Mouse (Mus musculus) forebrain, embryonic 10.5 days (tissue): ENCODE results near the gene Eipr1. TPM values are rescaled to one million over a fixed set of nuclear protein-coding genes. Genes with fewer than 3 reads are reported as not detected.

Source experiments
- DNase-seq: peaks from one replicate; pipeline ENCODE4 v3.0.0-alpha.2; 2017; ENCODE audit warnings: low spot score; ENCODE audit errors: extremely low spot score
- H3K27ac ChIP-seq: fragments of 300-500 bp; sonication (generic); 2 replicates; pipeline ENCODE4 v1.5.1; 2016; ENCODE audit warnings: mild to moderate bottlenecking
- H3K27me3 ChIP-seq: fragments of 300-500 bp; sonication (generic); 2 replicates; pipeline ENCODE4 v1.6.1; 2016; ENCODE audit warnings: mild to moderate bottlenecking; ENCODE audit not compliant: poor library complexity, severe bottlenecking
- H3K36me3 ChIP-seq: fragments of 300-500 bp; sonication (generic); replicated peaks from 2 replicates; pipeline ENCODE4 v1.6.1; 2016; ENCODE audit warnings: mild to moderate bottlenecking, moderate library complexity
- H3K4me1 ChIP-seq: fragments of 300-500 bp; sonication (generic); 2 replicates; pipeline ENCODE4 v1.6.1; 2016
- H3K4me3 ChIP-seq: fragments of 300-500 bp; sonication (generic); 2 replicates; pipeline ENCODE4 v1.5.1; 2016; ENCODE audit warnings: mild to moderate bottlenecking, moderate library complexity
- H3K9me3 ChIP-seq: fragments of 300-500 bp; sonication (generic); 2 replicates; pipeline ENCODE4 v1.6.1; 2016; ENCODE audit warnings: mild to moderate bottlenecking, moderate library complexity
- WGBS: fragments of 180-500 bp; shearing (Covaris S2); methylation state at CpG from one replicate; pipeline ENCODE4 v1.1.7; 2016; 5-methylcytosine and 5-hydroxymethylcytosine counted together
- polyA plus RNA-seq: library from polyadenylated mRNA; unstranded; fragments of >200 nt; fragmentation: Nextera tagmentation; extraction: Ambion mirVana; gene quantifications from 2 replicates; pipeline ENCODE4 v1.2.1, GENCODE M21; 2016

Gene Eipr1
- polyA plus RNA-seq: 39.0 and 40.5 TPM in 2 replicates

- Histone ChIP-seq H3K4me3 (peak within 1 kb of the TSS; percentile 86), H3K27ac (peak within 1 kb of the TSS; percentile 88), H3K9me3 (no peaks in the 10 kb centered on the region), H3K36me3 (peaks cover 7% of the 10 kb centered on the region), H3K27me3 (no peaks in the 10 kb centered on the region), H3K4me1 (peaks cover 40% of the 10 kb centered on the region)
- DNase-seq: peak; percentile 89
- 4% methylated on average over 36 of the region's 36 CpGs for WGBS
These were observed at the start of gene Eipr1 for GRCm38 (mm10) chr12:28751508-28752263. Gene Eipr1, plus strand, starts transcription at chr12:28751803.

DNA sequence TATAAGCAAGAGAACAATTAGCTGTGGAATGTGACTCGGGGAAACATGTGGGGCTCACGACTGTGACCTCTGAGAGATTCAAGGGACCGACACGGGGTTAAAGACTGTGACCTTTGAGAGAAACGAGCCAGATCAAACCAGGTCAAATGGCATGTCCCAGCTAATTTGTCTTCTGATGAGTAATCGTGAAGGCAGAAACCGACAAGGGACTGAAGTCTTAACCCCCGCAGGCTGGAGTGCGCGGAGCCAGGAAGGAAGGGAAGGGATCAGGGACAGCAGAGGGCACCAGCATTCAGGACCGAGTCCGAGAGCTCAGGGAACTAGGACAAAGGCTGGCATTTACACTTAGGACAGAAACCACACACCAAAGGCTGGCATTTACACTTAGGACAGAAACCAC lies 47.2 kb upstream of the Eipr1 start:
- peak; percentile 23 for DNase-seq
- H3K4me3 ChIP-seq: no peak overlapping the region
- peaks cover 30% of the 10 kb centered on the region for H3K4me1 ChIP-seq
- WGBS: 7% methylated on average over 12 of the region's 12 CpGs
- 0 out of 2 replicates have a peak, but pooled peaks cover 15% of the 10 kb centered on the region for H3K27me3 ChIP-seq
- peaks cover 7% of the 10 kb centered on the region for H3K36me3 ChIP-seq
- no peaks in the 10 kb centered on the region for H3K9me3 ChIP-seq
- H3K27ac ChIP-seq: 0 out of 2 replicates have a peak overlapping the region, but pooled peaks have one; percentile 25

GRCm38 (mm10) chr12:28705204-28705603 lies 46.4 kb upstream of the Eipr1 start:
- no peak for DNase-seq
- no peak overlapping the region for H3K27ac ChIP-seq

GRCm38 (mm10) chr12:28708154-28708553 lies 43.4 kb upstream of the Eipr1 start:
- Histone ChIP-seq H3K27me3 (0 out of 2 replicates have a peak, but pooled peaks cover 14% of the 10 kb centered on the region), H3K9me3 (no peaks in the 10 kb centered on the region), H3K36me3 (peaks cover 43% of the 10 kb centered on the region), H3K4me3 (no peak overlapping the region), H3K4me1 (peaks cover 19% of the 10 kb centered on the region), H3K27ac (no peak overlapping the region)
- 89% methylated on average over 4 of the region's 4 CpGs for WGBS
- no peak for DNase-seq

More at GRCm38 (mm10) chr12:28705204-28705603, 46.4 kb upstream of the Eipr1 start:
- 90% methylated on average over 6 of the region's 6 CpGs for WGBS
- no peak overlapping the region for H3K4me3 ChIP-seq
- H3K4me1 ChIP-seq: peaks cover 25% of the 10 kb centered on the region
- H3K27me3 ChIP-seq: 0 out of 2 replicates have a peak, but pooled peaks cover 15% of the 10 kb centered on the region
- peaks cover 15% of the 10 kb centered on the region for H3K36me3 ChIP-seq
- no peaks in the 10 kb centered on the region for H3K9me3 ChIP-seq

GRCm38 (mm10) chr12:28710566-28711185 lies 40.9 kb upstream of the Eipr1 start:
- H3K9me3 ChIP-seq: no peaks in the 10 kb centered on the region
- H3K4me1 ChIP-seq: no peaks in the 10 kb centered on the region
- peaks cover 48% of the 10 kb centered on the region for H3K36me3 ChIP-seq
- peak overlapping the region; percentile 40; the same call in 1 of the 2 replicates for H3K27ac ChIP-seq
- 68% methylated on average over 22 of the region's 22 CpGs for WGBS
- H3K27me3 ChIP-seq: 0 out of 2 replicates have a peak, but pooled peaks cover 4% of the 10 kb centered on the region
- H3K4me3 ChIP-seq: no peak overlapping the region
- DNase-seq: no peak

DNA sequence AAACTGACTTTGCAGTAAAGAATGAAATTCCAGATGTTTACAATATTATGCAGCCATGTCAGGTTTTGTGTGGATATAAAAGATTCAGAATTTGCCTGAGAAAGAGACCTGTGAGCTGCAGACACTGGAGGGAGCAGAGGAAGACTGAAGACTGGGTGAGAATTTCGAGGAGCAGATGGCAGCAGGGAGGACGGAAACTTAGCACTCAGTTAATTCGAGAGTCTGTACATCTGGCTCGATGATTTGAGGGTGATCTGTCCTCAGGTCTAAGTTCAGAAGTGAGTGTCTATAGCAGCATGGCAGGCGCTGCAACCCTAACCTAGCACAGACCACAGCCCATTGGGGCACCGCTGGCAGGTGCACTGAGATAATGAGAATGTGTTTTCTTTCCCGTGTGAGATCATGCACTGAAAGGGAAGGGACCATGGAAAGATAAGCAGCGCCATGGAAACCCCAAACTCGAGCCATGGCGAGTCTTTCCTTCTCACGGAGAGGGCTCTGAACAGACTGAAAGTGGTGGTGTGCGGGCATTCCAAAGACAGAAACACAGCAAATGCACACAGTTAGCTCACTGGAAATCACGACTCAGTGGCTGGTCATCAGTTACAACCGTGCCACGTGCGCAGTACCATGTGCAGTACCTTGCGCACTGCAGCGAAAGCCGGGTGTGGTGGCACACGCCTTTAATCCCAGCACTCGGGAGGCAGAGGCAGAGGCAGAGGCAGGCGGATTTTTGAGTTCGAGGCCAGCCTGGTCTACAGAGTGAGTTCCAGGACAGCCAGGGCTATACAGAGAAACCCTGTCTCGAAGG lies 36.6 kb upstream of the Eipr1 start:
- peaks cover 5% of the 10 kb centered on the region; the same call in 1 of the 2 replicates for H3K4me1 ChIP-seq
- H3K36me3 ChIP-seq: peaks cover 55% of the 10 kb centered on the region
- no peak for DNase-seq
- no peak overlapping the region for H3K27ac ChIP-seq
- WGBS: 88% methylated on average over 24 of the region's 24 CpGs
- no peaks in the 10 kb centered on the region for H3K27me3 ChIP-seq
- no peak overlapping the region for H3K4me3 ChIP-seq
- no peaks in the 10 kb centered on the region for H3K9me3 ChIP-seq

DNA sequence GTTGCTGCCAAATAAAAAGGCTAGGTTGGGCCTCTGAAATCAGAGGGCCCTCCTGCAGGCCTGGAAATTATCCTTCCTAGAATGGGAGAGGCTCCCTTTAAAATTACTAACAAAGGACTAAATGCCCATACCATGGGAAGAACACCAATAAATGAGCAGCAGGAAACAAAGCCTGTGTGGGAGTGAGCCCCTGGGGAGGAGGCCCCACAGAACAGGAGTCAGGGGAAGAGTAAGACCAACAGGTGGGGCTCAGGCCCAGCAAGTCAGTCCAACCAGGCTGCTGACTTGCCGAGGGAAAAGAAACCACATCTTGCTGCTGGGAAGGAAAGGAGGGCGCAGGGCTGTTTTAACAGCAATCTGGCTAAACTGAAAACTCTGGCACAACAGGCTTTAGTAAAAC lies 34.5 kb upstream of the Eipr1 start:
- Histone ChIP-seq H3K36me3 (peaks cover 56% of the 10 kb centered on the region), H3K27ac (no peak overlapping the region), H3K4me1 (peaks cover 5% of the 10 kb centered on the region; the same call in 1 of the 2 replicates), H3K4me3 (no peak overlapping the region), H3K27me3 (no peaks in the 10 kb centered on the region), H3K9me3 (no peaks in the 10 kb centered on the region)
- 66% methylated on average over 2 of the region's 2 CpGs for WGBS
- DNase-seq: no peak

- H3K27me3 ChIP-seq: no peaks in the 10 kb centered on the region
- no peaks in the 10 kb centered on the region for H3K9me3 ChIP-seq
- no peak for DNase-seq
- peaks cover 52% of the 10 kb centered on the region for H3K36me3 ChIP-seq
- H3K4me3 ChIP-seq: no peak overlapping the region
- 88% methylated on average over 2 of the region's 2 CpGs for WGBS
- H3K27ac ChIP-seq: no peak overlapping the region
- peaks cover 5% of the 10 kb centered on the region; the same call in 1 of the 2 replicates for H3K4me1 ChIP-seq
These were observed 33.5 kb upstream of the Eipr1 start for GRCm38 (mm10) chr12:28718106-28718505.

DNA sequence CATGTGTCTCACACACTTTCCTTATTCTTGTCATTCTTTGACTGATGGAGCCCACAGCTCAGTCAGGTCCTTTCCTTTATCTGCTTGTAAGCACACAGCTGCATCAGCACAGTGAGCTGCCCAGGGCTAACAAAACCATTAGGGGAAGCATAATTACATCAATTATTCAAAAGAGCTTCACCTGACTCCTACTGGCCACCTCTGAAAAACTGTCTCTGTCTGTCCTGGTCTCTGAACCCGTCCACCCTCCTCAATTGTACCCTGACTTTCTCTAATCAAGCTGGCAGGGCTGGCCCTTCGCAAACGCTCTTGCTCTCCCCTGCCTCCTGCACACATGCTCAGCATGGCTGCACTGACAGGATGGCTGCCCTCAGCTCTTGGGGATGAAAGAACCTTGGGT lies 27.2 kb upstream of the Eipr1 start:
- no peak for DNase-seq

GRCm38 (mm10) chr12:28726204-28726603 lies 25.4 kb upstream of the Eipr1 start:
- Histone ChIP-seq H3K4me1 (no peaks in the 10 kb centered on the region), H3K27ac (no peak overlapping the region), H3K9me3 (no peaks in the 10 kb centered on the region), H3K4me3 (no peak overlapping the region), H3K27me3 (no peaks in the 10 kb centered on the region), H3K36me3 (peaks cover 42% of the 10 kb centered on the region)
- whole genome bisulfite sequencing: 92% methylated on average over 4 of the region's 4 CpGs
- no peak for DNase-seq

More for the DNA sequence above, 27.2 kb upstream of the Eipr1 start:
- Histone ChIP-seq H3K36me3 (peaks cover 48% of the 10 kb centered on the region), H3K4me1 (no peaks in the 10 kb centered on the region), H3K27me3 (no peaks in the 10 kb centered on the region), H3K27ac (no peak overlapping the region), H3K9me3 (no peaks in the 10 kb centered on the region), H3K4me3 (no peak overlapping the region)
- 90% methylated on average over 3 of the region's 3 CpGs for WGBS

DNA sequence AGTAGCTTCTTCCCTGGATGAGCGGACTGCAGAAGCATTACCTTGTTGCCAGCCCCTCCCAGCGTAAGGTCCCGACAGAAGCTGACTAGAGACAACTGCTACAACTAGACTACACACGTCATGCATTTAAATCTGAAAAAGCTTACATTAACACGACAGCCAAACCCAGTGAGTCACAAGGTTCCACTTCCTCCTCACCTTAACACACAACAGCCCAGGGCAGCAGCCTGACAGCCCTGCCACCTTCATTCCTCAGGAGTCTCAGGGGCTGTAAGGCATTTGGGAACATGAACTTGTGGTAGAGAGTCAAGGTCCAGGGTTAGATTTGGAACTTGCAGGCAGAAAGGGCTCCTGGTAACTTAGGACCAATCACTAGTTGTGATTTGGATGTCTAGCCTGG lies 24.5 kb upstream of the Eipr1 start:
- H3K9me3 ChIP-seq: no peaks in the 10 kb centered on the region

DNA sequence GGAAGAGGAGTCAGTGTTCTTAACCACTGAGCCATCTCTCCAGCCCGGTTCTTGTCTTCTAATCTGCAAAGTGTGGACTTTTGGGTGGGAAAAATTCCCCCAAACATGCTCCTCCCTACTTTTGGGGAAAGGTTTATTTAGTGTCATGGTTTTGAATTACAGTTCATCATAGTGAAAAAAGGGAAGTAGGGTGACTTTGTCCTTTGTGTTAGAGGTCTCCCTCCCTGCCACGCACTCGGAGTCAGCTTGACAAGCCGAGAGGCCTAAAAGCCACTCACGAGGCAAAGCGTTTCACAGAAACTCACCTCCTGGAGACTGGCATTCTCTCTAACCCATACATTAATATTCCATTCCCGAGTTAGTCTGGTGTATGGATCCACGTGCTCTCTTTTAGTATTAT lies 19.0 kb upstream of the Eipr1 start:
- Histone ChIP-seq H3K9me3 (no peaks in the 10 kb centered on the region), H3K36me3 (peaks cover 73% of the 10 kb centered on the region)
- WGBS: 93% methylated on average over 8 of the region's 8 CpGs

More for the DNA sequence above, 24.5 kb upstream of the Eipr1 start:
- Histone ChIP-seq H3K4me3 (no peak overlapping the region), H3K4me1 (no peaks in the 10 kb centered on the region), H3K27ac (no peak overlapping the region), H3K36me3 (peaks cover 39% of the 10 kb centered on the region), H3K27me3 (no peaks in the 10 kb centered on the region)
- 90% methylated on average over 5 of the region's 5 CpGs for WGBS
- DNase-seq: no peak

More for the DNA sequence above, 19.0 kb upstream of the Eipr1 start:
- Histone ChIP-seq H3K4me3 (no peak overlapping the region), H3K4me1 (no peaks in the 10 kb centered on the region), H3K27ac (no peak overlapping the region), H3K27me3 (no peaks in the 10 kb centered on the region)
- no peak for DNase-seq
